ENCODE assay signal across 12 mouse cellular contexts in the genomic region with DNA sequence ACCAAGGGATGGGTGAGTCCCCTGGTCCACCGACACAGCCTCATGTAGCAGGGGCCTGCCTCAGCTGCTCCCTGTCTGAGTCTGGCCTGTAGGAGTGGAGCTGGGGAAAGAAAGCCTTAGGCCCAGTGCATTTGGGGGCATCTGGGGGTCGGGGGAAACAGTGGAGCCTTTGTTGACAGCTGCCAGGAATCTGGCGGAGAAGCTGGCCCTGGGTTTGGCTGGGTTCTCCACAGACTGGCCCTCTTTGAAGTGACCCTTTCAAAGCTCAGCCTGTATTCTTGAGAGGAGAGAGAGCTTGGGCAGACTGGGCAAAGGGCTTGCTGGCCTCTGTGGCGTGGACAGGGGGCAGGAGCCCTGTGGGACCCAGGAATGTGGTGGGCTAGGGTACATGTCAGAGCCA. TPM values are rescaled to one million over a fixed set of nuclear protein-coding genes. Genes with fewer than 3 reads are reported as not detected.
DNase-seq lines count a peak whose midpoint lies in the region; ATAC-seq lines count a peak whose summit lies in the region.
"Had no signal": no experiment of that assay in that cellular context is flagged by ENCODE, and none has a peak within 500 bp of the region (broad histone marks: within the 10 kb centered on the region; RNA-seq: fewer than 3 reads in every experiment).

No protein-coding gene starts in this region.

- DNase-seq in heart, postnatal 4 days, result no peak
- DNase-seq in retina, postnatal 1 day, result peak; percentile 75
- no peak for DNase-seq in retina, embryonic 14.5 days (ENCODE audit: low spot score)
- peak; percentile 71 to 82 for DNase-seq in layer of hippocampus, adult 8-10 months (ENCODE audit: low spot score in 2 of 2)
- no peak for DNase-seq in ovary, postnatal 10 days (ENCODE audit: low spot score)
- no peak for DNase-seq in adrenal gland, postnatal 36 days
- DNase-seq: cerebellum, adult 11-12 months; gastrocnemius, postnatal 10 days; kidney, postnatal 4 days; lung, postnatal 36 days had no signal

- no peak overlapping the region for H3K4me2 ChIP-seq in heart, embryonic 16.5 days (ENCODE audit: low read depth, low read length)
- no peak overlapping the region for H3K4me2 ChIP-seq in stomach, embryonic 14.5 days (replicated peaks; ENCODE audit: low read depth, low read length)

- H3K27me3 ChIP-seq in heart, embryonic 16.5 days (ENCODE audit: control insufficient read depth, insufficient read depth, low read length), result no peaks in the 10 kb centered on the region
- H3K27me3 ChIP-seq in stomach, embryonic 14.5 days (ENCODE audit: control insufficient read depth, insufficient read depth, low read length), result no peaks in the 10 kb centered on the region

- no peaks in the 10 kb centered on the region for H3K9me3 ChIP-seq in heart, embryonic 16.5 days (replicated peaks; ENCODE audit: control insufficient read depth, low read length)
- H3K9me3 ChIP-seq in stomach, embryonic 14.5 days (ENCODE audit: control insufficient read depth, low read depth, low read length), result no peaks in the 10 kb centered on the region

- H3K4me3 ChIP-seq in heart, embryonic 16.5 days (ENCODE audit: low read length), result no peak overlapping the region
- no peak overlapping the region for H3K4me3 ChIP-seq in stomach, embryonic 14.5 days (ENCODE audit: low read depth, low read length)

- 53% methylated on average over 4 of the region's 4 CpGs for WGBS in heart, embryonic 16.5 days
- WGBS in stomach, embryonic 14.5 days, result 60% methylated on average over 4 of the region's 4 CpGs

- H3K36me3 ChIP-seq in heart, embryonic 16.5 days (ENCODE audit: control insufficient read depth, insufficient read depth), result no peaks in the 10 kb centered on the region; the same call in 1 of the 2 replicates
- H3K36me3 ChIP-seq in stomach, embryonic 14.5 days (ENCODE audit: control insufficient read depth, insufficient read depth, low read length), result no peaks in the 10 kb centered on the region

- H3K9ac ChIP-seq in heart, embryonic 16.5 days (ENCODE audit: low read length), result 0 out of 2 replicates have a peak overlapping the region, but pooled peaks have one; percentile 1
- no peak overlapping the region for H3K9ac ChIP-seq in stomach, embryonic 14.5 days (replicated peaks; ENCODE audit: low read depth, low read length)

- no peak overlapping the region for H3K27ac ChIP-seq in heart, embryonic 16.5 days (ENCODE audit: low read length)
- peak overlapping the region; percentile 4; the same call in 1 of the 2 replicates for H3K27ac ChIP-seq in stomach, embryonic 14.5 days (ENCODE audit: low read length)

- no peak for ATAC-seq in heart, embryonic 16.5 days (replicated peaks; ENCODE audit: extremely low read depth, insufficient read depth, low FRiP score)
- ATAC-seq in stomach, embryonic 14.5 days (ENCODE audit: insufficient number of reproducible peaks, insufficient read depth, low FRiP score, low read depth), result no peak

- H3K4me1 ChIP-seq in heart, embryonic 16.5 days (ENCODE audit: control insufficient read depth, insufficient read depth, low read length), result peaks cover 30% of the 10 kb centered on the region
- peaks cover 17% of the 10 kb centered on the region for H3K4me1 ChIP-seq in stomach, embryonic 14.5 days (ENCODE audit: control insufficient read depth, insufficient read depth, low read length)

RNA-seq across cellular contexts. Expression of gene Arhgap23, which starts 7.2 kb away (rescaled TPM):
- 5.5 and 6.1 TPM in 2 replicates for polyA plus RNA-seq in heart, embryonic 16.5 days (2015; fragmentation: Nextera tagmentation; extraction: Ambion mirVana)
- total RNA-seq in heart, postnatal 4 days (2021), result 10 to 100 TPM; 51.0 to 52.3 TPM
- total RNA-seq in layer of hippocampus, adult 8-10 months (2022), result 10 to 100 TPM; 75.7 to 83.2 (median 78.4) TPM
- 6.4 and 6.5 TPM in 2 replicates for polyA plus RNA-seq in stomach, embryonic 14.5 days (2014; fragmentation: Nextera tagmentation; extraction: Ambion mirVana)
- 10 to 100 TPM; 28.6 to 37.3 TPM for total RNA-seq in adrenal gland, postnatal 36 days (2021)

Comparison
In these comparisons a context has a peak if more than half of its experiments do, and no peak if none do; other contexts are left out.
1. DNase-seq: peak in retina, postnatal 1 day (single experiment) and layer of hippocampus, adult 8-10 months (2 of 2); none in heart, postnatal 4 days (single experiment), retina, embryonic 14.5 days (single experiment), ovary, postnatal 10 days (single experiment) and adrenal gland, postnatal 36 days (0 of 2).